ENCODE assay signal across 22 mouse cellular contexts in genomic region chr10:121228422-121228953, GRCm38 (mm10).
"Had no signal": no experiment of that assay in that cellular context is flagged by ENCODE, and none has a peak within 500 bp of the region (broad histone marks: within the 10 kb centered on the region; RNA-seq: fewer than 3 reads in every experiment).

No protein-coding gene starts in this region.

- ATAC-seq: liver, embryonic 12.5 days; midbrain, embryonic 15.5 days had no signal

- H3K9ac ChIP-seq: kidney, embryonic 15.5 days; liver, embryonic 12.5 days; liver, embryonic 15.5 days; lung, embryonic 15.5 days; midbrain, embryonic 12.5 days; midbrain, embryonic 15.5 days; neural tube, embryonic 13.5 days; stomach, embryonic 15.5 days had no signal

- H3K4me1 ChIP-seq: liver, embryonic 12.5 days; liver, embryonic 15.5 days; lung, embryonic 15.5 days; midbrain, embryonic 12.5 days; midbrain, embryonic 15.5 days; neural tube, embryonic 13.5 days; stomach, embryonic 15.5 days had no signal

- H3K36me3 ChIP-seq: kidney, embryonic 15.5 days; liver, embryonic 12.5 days; liver, embryonic 15.5 days; lung, embryonic 15.5 days; midbrain, embryonic 12.5 days; midbrain, embryonic 15.5 days; neural tube, embryonic 13.5 days; stomach, embryonic 15.5 days had no signal

- H3K27me3 ChIP-seq: liver, embryonic 12.5 days; liver, embryonic 15.5 days; lung, embryonic 15.5 days; midbrain, embryonic 12.5 days; midbrain, embryonic 15.5 days; stomach, embryonic 15.5 days had no signal

- DNase-seq: kidney, adult 11 months; kidney, adult 8-10 months; kidney, postnatal 10 days; layer of hippocampus, adult 9-11 months; liver; lung, adult 18-20 months; lung, postnatal 14 days; lung, postnatal 4 days; retina, postnatal 1 day; right cerebral cortex, postnatal 25 days; spleen, adult 18-20 months; thymus, postnatal 25 days had no signal

- H3K9me3 ChIP-seq: kidney, embryonic 15.5 days; liver, embryonic 15.5 days; lung, embryonic 15.5 days; midbrain, embryonic 15.5 days; stomach, embryonic 15.5 days had no signal

- H3K4me2 ChIP-seq: kidney, embryonic 15.5 days; liver, embryonic 12.5 days; liver, embryonic 15.5 days; lung, embryonic 15.5 days; midbrain, embryonic 12.5 days; midbrain, embryonic 15.5 days; neural tube, embryonic 13.5 days; stomach, embryonic 15.5 days had no signal

- H3K4me3 ChIP-seq: kidney, embryonic 15.5 days; layer of hippocampus, adult 2 months; liver, embryonic 12.5 days; liver, embryonic 15.5 days; lung, embryonic 15.5 days; midbrain, embryonic 12.5 days; midbrain, embryonic 15.5 days; myocyte; neural tube, embryonic 13.5 days; stomach, embryonic 15.5 days had no signal

- H3K27ac ChIP-seq: kidney, embryonic 15.5 days; layer of hippocampus, adult 2 months; liver, embryonic 12.5 days; liver, embryonic 15.5 days; lung, embryonic 15.5 days; midbrain, embryonic 12.5 days; midbrain, embryonic 15.5 days; neural tube, embryonic 13.5 days; stomach, embryonic 15.5 days had no signal
